Mouse (Mus musculus) large intestine, adult 2 months (tissue): ENCODE data around the gene Epb41l5. TPM values are rescaled to one million over a fixed set of nuclear protein-coding genes. Genes with fewer than 3 reads are reported as not detected.
A peak's percentile ranks its signal among the peaks of the same experiment; 100 is the strongest.

Experiments used
- DNase-seq: peaks from one replicate; pipeline ENCODE4 v3.0.0-alpha.2; 2012; ENCODE audit warnings: low read depth, low spot score
- whole genome bisulfite sequencing: fragments of 180-500 bp; shearing (Covaris S2); methylation state at CpG from one replicate; pipeline ENCODE4 v1.1.7; 2018; 5-methylcytosine and 5-hydroxymethylcytosine counted together
- polyA plus RNA-seq: library from polyadenylated mRNA; depleted of rRNA; stranded (reverse); fragments of >200 nt; gene quantifications from 2 replicates; pipeline ENCODE4 v1.2.3, GENCODE M21; 2012

Epb41l5 gene
- polyA plus RNA-seq, 1 experiment, result 3.6 TPM

GRCm38 (mm10) chr1:119539252-119539651 is 109.5 kb downstream of the Epb41l5 start:
- 25% methylated on average over 2 of the region's 2 CpGs for WGBS
- no peak for DNase-seq

DNA sequence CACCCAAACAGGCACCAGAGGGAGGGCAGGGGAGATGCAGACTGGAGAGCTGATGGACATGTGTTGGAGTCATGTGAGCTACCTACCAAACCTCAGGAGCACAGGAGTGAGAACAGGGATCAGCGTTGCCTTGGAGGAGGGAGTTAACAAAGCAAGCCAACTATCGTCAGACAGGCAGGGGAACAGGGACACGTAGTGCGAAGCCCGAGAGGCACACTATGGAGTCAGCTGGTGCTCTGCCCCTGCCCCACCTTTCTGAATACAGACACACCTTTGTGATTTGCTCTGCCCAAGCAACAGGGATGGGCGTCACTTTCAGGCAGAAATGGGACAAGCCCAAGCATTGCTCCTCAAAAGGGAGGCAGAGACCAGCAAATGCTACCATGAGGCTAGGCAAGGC is 111.1 kb downstream of the Epb41l5 start:
- DNase-seq, result no peak
- 37% methylated on average over 6 of the region's 6 CpGs for WGBS

DNA sequence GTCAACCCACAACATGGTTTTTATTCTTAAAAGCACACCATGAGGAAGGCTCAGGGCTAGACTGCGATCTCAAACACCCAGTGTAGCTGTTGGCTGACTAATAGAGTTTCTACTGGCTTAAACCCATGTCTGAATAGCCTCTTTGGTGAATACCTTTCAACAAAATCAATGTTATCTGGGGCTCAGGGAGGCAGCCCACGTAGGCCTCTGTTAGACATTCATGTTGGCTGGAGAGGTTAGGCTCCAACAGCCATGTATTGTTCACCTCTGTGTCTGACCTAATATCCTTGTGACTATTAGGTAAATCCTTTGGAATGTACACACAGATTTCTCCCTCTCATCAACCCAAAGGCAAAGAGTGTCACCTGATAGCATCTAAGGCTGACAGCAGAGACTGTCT is 112.7 kb downstream of the Epb41l5 start:
- DNase-seq, result no peak
- 90% methylated on average over 2 of the region's 2 CpGs for WGBS

GRCm38 (mm10) chr1:119534341-119534740 is 114.5 kb downstream of the Epb41l5 start:
- no peak for DNase-seq
- 87% methylated on average over 5 of the region's 5 CpGs for WGBS

GRCm38 (mm10) chr1:119533093-119533805 is 115.6 kb downstream of the Epb41l5 start:
- no peak for DNase-seq
- 77% methylated on average over 18 of the region's 18 CpGs for WGBS

DNA sequence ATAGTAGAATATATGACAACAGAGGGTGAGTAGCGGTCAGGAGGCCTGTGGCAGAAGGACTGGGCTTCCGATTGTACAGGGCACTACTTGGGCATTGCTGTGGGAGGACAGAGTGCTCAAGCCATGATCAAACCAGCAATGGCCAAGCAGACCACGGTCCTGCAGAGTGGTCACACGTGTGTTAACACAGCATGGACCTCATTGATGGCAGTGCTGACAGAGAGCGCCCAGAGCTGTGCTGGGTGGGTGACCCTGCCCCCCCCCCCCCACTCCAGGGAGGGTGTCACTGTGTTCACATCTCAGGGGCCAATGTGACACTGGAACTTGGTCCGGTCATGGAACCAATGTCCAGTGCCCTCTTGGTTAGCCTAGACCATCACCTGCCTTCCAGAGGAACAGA is 116.6 kb downstream of the Epb41l5 start:
- no peak for DNase-seq
- 98% methylated on average over 6 of the region's 6 CpGs for WGBS

- DNase-seq, result peak; percentile 85
- 22% methylated on average over 13 of the region's 13 CpGs for WGBS
Measured at GRCm38 (mm10) chr1:119530941-119531340, 117.9 kb downstream of the Epb41l5 start.

DNA sequence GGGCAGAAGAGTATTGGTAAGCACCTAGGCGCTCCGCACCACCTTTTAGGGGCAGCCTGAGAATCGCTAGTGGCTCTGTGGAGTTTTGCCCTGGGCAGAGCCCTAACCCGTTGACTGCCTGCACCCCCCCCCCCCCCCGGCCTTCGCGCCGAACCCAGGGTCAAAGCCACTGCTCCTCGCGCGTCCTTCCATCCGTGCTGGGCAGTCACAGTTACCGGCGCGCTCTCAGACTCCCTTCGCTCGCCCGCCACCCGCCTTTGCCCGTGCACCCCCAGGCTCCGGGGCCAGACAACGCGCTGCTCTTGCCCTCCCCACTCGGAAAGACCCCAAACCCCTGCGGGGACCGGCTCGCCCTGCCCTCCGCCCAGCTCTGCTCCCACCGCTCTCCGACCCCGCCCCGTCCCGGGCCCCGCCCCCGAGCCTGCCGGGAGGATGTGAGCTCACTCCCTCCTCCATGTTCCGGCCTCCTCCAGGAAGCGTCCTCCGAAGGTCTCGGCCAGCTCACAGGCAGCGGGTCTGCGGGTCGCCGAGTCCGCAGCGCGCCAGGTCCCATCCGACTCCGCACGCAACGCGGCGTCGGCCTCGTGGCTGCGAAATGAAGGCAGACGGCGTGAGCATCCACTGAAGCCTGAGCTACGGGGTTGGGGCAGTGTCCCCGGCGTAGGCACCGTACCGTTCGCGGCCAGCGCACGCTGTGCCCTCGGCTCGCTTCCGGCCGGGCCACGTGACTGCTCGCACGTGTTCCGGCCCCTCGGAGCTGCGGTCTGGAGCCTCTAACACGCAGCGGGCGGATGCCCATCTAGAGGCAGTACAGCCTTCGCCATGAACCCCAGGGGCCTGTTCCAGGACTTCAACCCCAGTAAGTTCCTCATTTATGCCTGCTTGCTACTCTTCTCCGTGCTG is 122.9 kb downstream of the Epb41l5 start, which contains the start of gene Tmem185b:
Gene Tmem185b, plus strand, starts transcription at position 472 of the 903 bp plus-strand sequence.
- WGBS, result 2% methylated on average over 81 of the region's 82 CpGs
- DNase-seq, result no peak

- WGBS, result 13% methylated on average over 5 of the region's 5 CpGs
- no peak for DNase-seq
Measured at GRCm38 (mm10) chr1:119525004-119525444, 123.8 kb downstream of the Epb41l5 start.

GRCm38 (mm10) chr1:119523826-119524225 is 125.0 kb downstream of the Epb41l5 start:
- WGBS, result 90% methylated on average over 7 of the region's 7 CpGs
- no peak for DNase-seq

- 65% methylated on average over 7 of the region's 7 CpGs for WGBS
- DNase-seq, result no peak
Measured at GRCm38 (mm10) chr1:119523369-119523768, 125.4 kb downstream of the Epb41l5 start.

DNA sequence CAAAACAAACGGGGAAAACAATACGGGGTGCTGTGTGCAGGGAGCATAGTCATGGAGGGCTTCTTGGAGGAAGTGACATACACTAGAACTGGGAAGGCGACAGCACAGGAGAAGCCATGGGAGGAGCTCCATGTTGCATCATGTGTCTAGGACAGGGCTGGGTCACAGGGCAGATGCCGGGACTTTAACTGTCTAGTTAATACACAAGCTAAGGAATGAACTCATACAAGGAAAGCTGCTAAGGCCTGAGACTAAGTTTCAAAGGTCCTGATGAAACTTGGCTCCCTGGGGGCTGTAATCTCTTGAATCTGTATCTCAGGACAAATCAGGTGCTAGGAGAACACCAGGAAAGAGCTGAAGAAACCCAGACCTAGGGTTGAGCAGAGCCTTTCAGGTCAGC is 126.1 kb downstream of the Epb41l5 start:
- no peak for DNase-seq
- 47% methylated on average over 4 of the region's 4 CpGs for WGBS

GRCm38 (mm10) chr1:119521681-119522080 is 127.1 kb downstream of the Epb41l5 start:
- WGBS, result 48% methylated on average over 7 of the region's 7 CpGs
- no peak for DNase-seq

DNA sequence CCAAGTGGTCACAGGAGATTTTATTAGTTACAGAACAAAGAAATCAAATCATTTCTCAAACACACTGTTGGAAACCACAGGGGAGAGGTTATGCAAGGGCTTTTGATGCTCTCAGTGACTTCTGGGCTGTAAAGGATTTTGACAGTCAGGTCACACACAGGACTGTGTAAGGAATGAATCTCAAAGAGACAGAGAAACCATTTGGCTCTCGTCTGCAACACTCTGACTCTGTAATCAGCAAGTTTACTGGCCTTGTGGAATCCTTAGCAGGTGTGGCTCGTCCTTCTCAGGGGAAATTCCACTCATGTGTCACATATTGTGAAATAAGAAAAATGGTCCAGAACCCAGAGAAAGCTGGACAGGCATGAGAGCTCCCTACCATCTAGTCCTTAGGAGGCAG is 127.8 kb downstream of the Epb41l5 start:
- WGBS, result 33% methylated on average over 2 of the region's 2 CpGs
- DNase-seq, result no peak

DNA sequence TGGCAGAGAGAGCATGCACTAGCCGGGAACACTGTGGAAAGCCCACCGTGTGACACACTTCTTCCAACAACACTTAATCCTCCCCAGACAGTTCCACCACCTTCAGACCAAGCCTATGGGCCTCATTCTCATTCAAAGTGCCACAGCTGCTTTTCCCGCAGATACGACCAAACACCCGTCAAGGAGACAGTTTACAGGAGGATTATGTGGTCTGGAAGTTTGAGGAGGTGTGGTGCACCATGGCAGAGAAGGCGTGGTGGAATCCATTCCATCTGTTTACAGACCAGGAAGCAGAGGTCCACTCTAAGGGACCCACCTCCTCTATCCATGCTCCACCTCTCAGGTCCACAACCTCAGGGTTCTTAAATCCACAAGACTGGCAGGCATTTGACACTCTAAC is 129.5 kb downstream of the Epb41l5 start:
- DNase-seq, result no peak
- WGBS, result 48% methylated on average over 6 of the region's 6 CpGs

DNA sequence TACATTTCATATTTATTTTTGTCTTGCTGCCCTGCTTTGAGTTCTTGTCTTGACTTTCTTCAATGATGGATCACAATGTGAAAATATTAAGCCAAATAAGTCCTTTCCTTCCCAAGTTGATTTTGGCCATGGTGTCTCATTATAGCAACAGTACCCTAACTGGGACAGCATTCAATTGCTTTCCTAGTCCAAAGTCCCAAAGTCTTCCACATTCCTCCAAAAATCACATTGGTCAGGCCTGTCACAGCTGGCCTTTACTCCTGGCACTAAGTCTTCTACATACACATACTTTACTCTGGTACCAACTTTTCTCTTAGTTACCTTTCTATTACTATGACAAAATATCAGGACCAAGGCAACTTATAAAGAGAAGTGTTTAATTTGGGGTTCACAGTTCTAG is 130.0 kb downstream of the Epb41l5 start:
- DNase-seq, result no peak

DNA sequence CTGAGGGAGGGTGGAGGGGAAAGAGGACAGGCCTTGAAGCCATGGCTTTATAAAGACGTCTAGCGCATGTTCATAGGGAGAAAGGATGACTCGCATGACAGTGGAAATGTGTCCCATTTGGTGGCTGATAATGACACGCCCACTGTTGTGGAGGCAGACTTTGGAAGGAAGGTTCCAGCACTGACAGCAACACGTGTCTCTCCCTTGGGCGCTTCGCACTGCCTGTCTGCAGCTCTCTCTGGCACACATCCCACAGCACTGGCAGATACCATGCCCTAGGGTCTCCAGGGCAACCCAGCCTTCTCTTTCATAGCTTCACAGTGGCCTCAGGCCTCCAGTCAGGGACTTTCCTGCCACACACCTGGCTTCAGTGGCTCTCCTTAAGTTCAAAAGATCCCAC is 130.7 kb downstream of the Epb41l5 start:
- no peak for DNase-seq

GRCm38 (mm10) chr1:119510857-119511256 is 137.9 kb downstream of the Epb41l5 start:
- DNase-seq, result no peak
- WGBS, result 78% methylated on average over 8 of the region's 8 CpGs

More for the DNA sequence above, 130.7 kb downstream of the Epb41l5 start:
- WGBS, result 79% methylated on average over 7 of the region's 7 CpGs

- WGBS, result 66% methylated on average over 9 of the region's 9 CpGs
- DNase-seq, result no peak
Measured at GRCm38 (mm10) chr1:119510409-119510808, 138.4 kb downstream of the Epb41l5 start.

DNA sequence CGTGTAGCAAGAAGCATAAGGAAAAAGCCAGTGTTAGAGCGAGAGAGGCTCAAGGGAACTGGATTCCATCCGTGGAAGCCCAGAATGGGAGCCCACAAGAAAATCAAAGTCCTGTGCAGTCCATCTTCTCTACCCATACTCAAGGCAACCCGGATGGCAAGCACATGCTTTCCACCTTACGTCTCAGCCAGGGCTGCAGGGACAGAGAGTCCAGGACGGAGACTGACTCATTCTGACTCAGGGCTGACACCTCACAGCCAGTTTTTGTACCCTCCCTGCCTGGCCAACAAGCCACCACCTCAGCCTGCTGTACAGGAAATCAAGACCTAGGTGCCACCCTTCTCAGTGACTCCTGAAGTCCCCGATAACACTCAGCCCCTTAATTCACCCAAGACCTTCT is 139.3 kb downstream of the Epb41l5 start:
- WGBS, result 75% methylated on average over 7 of the region's 7 CpGs
- no peak for DNase-seq

GRCm38 (mm10) chr1:119508548-119508947 is 140.3 kb downstream of the Epb41l5 start:
- DNase-seq, result no peak
- 36% methylated on average over 4 of the region's 4 CpGs for WGBS
